Mouse (Mus musculus) midbrain, postnatal 0 days (tissue): ENCODE results near the gene Cdh23. TPM values are rescaled to one million over a fixed set of nuclear protein-coding genes. Genes with fewer than 3 reads are reported as not detected.
A peak's percentile ranks its signal among the peaks of the same experiment; 100 is the strongest.

ENCODE experiments used
- ATAC-seq: fragments of 200-750 bp; cut with Nextera tagmentation; 2 replicates; pipeline ENCODE4 v1.8.0; 2017; ENCODE audit warnings: moderate number of reproducible peaks, mild to moderate bottlenecking, moderate TSS enrichment, moderate library complexity; ENCODE audit not compliant: low FRiP score
- DNase-seq: peaks from one replicate; pipeline ENCODE4 v3.0.0-alpha.2; 2015; ENCODE audit warnings: low spot score
- H3K27ac ChIP-seq: fragments of 300-500 bp; sonication (generic); 2 replicates; pipeline ENCODE4 v1.5.1; 2014; ENCODE audit warnings: low read depth, mild to moderate bottlenecking, low read length, mixed read lengths
- H3K27me3 ChIP-seq: fragments of 300-500 bp; sonication (generic); 2 replicates; pipeline ENCODE4 v1.6.1; 2014; ENCODE audit warnings: low read length, control low read depth, mixed read lengths; ENCODE audit not compliant: insufficient read depth
- H3K36me3 ChIP-seq: fragments of 300-500 bp; sonication (generic); 2 replicates; pipeline ENCODE4 v1.6.1; 2014; ENCODE audit warnings: low read length, control low read depth, mixed read lengths; ENCODE audit not compliant: insufficient read depth
- H3K4me1 ChIP-seq: fragments of 300-500 bp; sonication (generic); 2 replicates; pipeline ENCODE4 v1.6.1; 2014; ENCODE audit warnings: mild to moderate bottlenecking, control low read depth, antibody characterized with exemption, low read length, mixed read lengths; ENCODE audit not compliant: insufficient read depth
- H3K4me2 ChIP-seq: fragments of 300-500 bp; sonication (generic); 2 replicates; pipeline ENCODE4 v1.6.1; 2014; ENCODE audit warnings: low read depth, mild to moderate bottlenecking, low read length, mixed read lengths; ENCODE audit not compliant: poor library complexity, severe bottlenecking
- H3K4me3 ChIP-seq: fragments of 300-500 bp; sonication (generic); 2 replicates; pipeline ENCODE4 v1.5.1; 2014; ENCODE audit warnings: low read depth, mild to moderate bottlenecking, low read length, moderate library complexity
- H3K9ac ChIP-seq: fragments of 300-500 bp; sonication (generic); replicated peaks from 2 replicates; pipeline ENCODE4 v1.6.1; 2014; ENCODE audit warnings: mild to moderate bottlenecking, low read length, moderate library complexity, mixed read lengths; ENCODE audit not compliant: poor library complexity, severe bottlenecking
- H3K9me3 ChIP-seq: fragments of 300-500 bp; sonication (generic); 2 replicates; pipeline ENCODE4 v1.6.1; 2016; ENCODE audit warnings: low read length, control low read depth
- CTCF ChIP-seq: IDR thresholded peaks from 2 replicates; pipeline ENCODE4 v1.5.1; 2016; ENCODE audit warnings: antibody characterized with exemption, mild to moderate bottlenecking
- WGBS: fragments of 180-500 bp; shearing (Covaris S2); extraction: QIAGEN DNeasy Blood & Tissue Kit; methylation state at CpG from one replicate; pipeline ENCODE4 v1.1.7; 2014; 5-methylcytosine and 5-hydroxymethylcytosine counted together
- polyA plus RNA-seq: library from polyadenylated mRNA; unstranded; fragments of >200 nt; fragmentation: Nextera tagmentation; extraction: Ambion mirVana; gene quantifications from 2 replicates; pipeline ENCODE4 v1.2.1, GENCODE M21; 2015
- total RNA-seq: library from RNA; depleted of rRNA; stranded (reverse); fragments of >200 nt; gene quantifications from 2 replicates; pipeline ENCODE4 v1.2.3, GENCODE M21; 2014

The Cdh23 gene
- total and polyA plus RNA-seq, 2 experiments from 2014 or later, result 4.8 to 20.8 TPM

GRCm38 (mm10) chr10:60430591-60430990, 265.7 kb downstream of the Cdh23 start:
- Histone ChIP-seq H3K36me3 (no peaks in the 10 kb centered on the region), H3K4me2 (no peak overlapping the region), H3K27ac (no peak overlapping the region), H3K4me3 (no peak overlapping the region), H3K9me3 (no peaks in the 10 kb centered on the region), H3K27me3 (0 out of 2 replicates have a peak, but pooled peaks cover 2% of the 10 kb centered on the region), H3K9ac (no peak overlapping the region), H3K4me1 (no peaks in the 10 kb centered on the region)
- DNase-seq (peak; percentile 8), ATAC-seq (no peak)
- 21% methylated on average over 6 of the region's 6 CpGs for WGBS
- no peak for TF ChIP-seq CTCF

DNA sequence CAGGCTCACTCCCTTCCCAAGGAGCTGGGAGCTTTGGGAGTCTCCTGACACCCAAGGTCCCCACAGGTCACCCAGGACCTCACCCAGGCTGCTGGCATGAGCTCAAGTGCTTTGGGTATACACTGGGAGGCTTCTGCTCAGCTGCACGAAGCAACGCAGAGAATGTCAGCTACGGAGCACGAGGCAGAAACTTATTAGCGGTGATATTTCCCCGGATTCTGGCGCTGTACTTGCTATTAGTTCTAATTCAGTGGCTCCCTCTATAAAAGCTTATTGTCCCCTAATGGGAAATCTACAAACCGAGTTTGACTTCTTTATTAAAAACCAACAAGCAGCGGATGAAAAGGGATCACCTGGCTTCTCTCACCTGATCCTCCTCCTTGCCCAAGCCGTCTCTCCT, 266.3 kb downstream of the Cdh23 start:
- no peak for ATAC-seq
- 28% methylated on average over 10 of the region's 10 CpGs for WGBS
- DNase-seq, result peak; percentile 46

DNA sequence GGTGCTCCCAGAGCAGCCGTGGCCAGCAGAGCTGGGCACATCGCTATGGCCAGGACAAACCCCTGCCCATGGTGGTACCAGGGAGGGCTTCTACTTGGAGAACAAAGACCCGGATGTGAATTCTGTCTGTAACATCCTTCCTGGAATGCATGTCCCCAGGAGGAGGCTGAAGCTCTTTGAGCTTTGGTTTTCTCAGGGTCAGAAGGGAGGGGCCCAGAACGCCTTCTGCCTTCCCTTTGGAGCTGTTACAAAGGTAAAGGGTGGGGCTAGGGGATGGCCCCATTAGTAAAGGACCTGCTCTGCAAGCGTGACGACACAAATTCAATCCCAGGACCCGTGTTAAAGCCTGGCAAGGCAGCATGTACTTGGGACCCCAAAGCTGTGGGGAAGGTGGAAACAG, 273.5 kb downstream of the Cdh23 start:
- no peaks in the 10 kb centered on the region for H3K36me3 ChIP-seq
- H3K4me2 ChIP-seq, result no peak overlapping the region
- TF ChIP-seq CTCF, result no peak
- no peaks in the 10 kb centered on the region for H3K4me1 ChIP-seq
- 63% methylated on average over 7 of the region's 7 CpGs for WGBS
- H3K4me3 ChIP-seq, result no peak overlapping the region
- ATAC-seq (no peak), DNase-seq (no peak)
- no peaks in the 10 kb centered on the region for H3K27me3 ChIP-seq
- H3K27ac ChIP-seq, result no peak overlapping the region
- H3K9ac ChIP-seq, result no peak overlapping the region
- no peaks in the 10 kb centered on the region for H3K9me3 ChIP-seq

More for the DNA sequence above, 266.3 kb downstream of the Cdh23 start:
- Histone ChIP-seq H3K9me3 (no peaks in the 10 kb centered on the region), H3K36me3 (no peaks in the 10 kb centered on the region), H3K9ac (no peak overlapping the region), H3K4me3 (no peak overlapping the region), H3K4me2 (no peak overlapping the region), H3K27me3 (0 out of 2 replicates have a peak, but pooled peaks cover 2% of the 10 kb centered on the region), H3K4me1 (no peaks in the 10 kb centered on the region), H3K27ac (no peak overlapping the region)
- no peak for TF ChIP-seq CTCF

DNA sequence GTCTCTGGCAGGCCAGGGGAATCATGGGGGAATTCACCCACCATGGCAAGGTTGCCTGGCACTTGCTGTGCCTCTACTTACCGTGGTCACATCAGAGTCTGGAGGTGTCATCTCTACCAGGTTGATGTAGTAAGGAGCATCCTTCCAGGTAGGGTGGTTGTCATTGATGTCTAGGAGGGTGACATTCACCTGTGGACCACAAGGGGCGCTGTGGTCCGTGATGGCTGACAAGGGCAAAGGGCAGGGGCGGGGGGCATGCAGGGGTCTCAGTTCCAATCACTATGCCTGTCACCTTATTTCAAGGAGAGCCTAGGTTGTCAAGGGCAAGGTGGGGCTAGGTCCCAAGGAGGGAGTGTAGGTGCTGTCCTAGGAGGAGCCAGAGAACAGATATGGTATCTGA, 276.7 kb downstream of the Cdh23 start:
- DNase-seq, result no peak
- WGBS, result 30% methylated on average over 4 of the region's 4 CpGs

GRCm38 (mm10) chr10:60418137-60418536, 278.2 kb downstream of the Cdh23 start:
- 10% methylated on average over 3 of the region's 3 CpGs for WGBS
- H3K9ac ChIP-seq, result no peak overlapping the region

More for the DNA sequence above, 276.7 kb downstream of the Cdh23 start:
- no peak overlapping the region for H3K4me3 ChIP-seq
- H3K9ac ChIP-seq, result no peak overlapping the region
- H3K36me3 ChIP-seq, result no peaks in the 10 kb centered on the region
- H3K9me3 ChIP-seq, result no peaks in the 10 kb centered on the region
- H3K4me2 ChIP-seq, result no peak overlapping the region
- peak; percentile 75 for TF ChIP-seq CTCF
- no peak for ATAC-seq
- H3K27me3 ChIP-seq, result no peaks in the 10 kb centered on the region
- H3K4me1 ChIP-seq, result no peaks in the 10 kb centered on the region
- H3K27ac ChIP-seq, result no peak overlapping the region

GRCm38 (mm10) chr10:60417041-60417440, 279.2 kb downstream of the Cdh23 start:
- H3K27ac ChIP-seq, result no peak overlapping the region
- H3K27me3 ChIP-seq, result no peaks in the 10 kb centered on the region
- no peaks in the 10 kb centered on the region for H3K9me3 ChIP-seq
- H3K9ac ChIP-seq, result no peak overlapping the region
- H3K36me3 ChIP-seq, result no peaks in the 10 kb centered on the region
- no peaks in the 10 kb centered on the region for H3K4me1 ChIP-seq
- ATAC-seq (no peak), DNase-seq (no peak)
- H3K4me2 ChIP-seq, result no peak overlapping the region
- no peak for TF ChIP-seq CTCF
- no peak overlapping the region for H3K4me3 ChIP-seq
- 93% methylated on average over 2 of the region's 2 CpGs for whole genome bisulfite sequencing

More at GRCm38 (mm10) chr10:60418137-60418536, 278.2 kb downstream of the Cdh23 start:
- Histone ChIP-seq H3K4me2 (no peak overlapping the region), H3K36me3 (no peaks in the 10 kb centered on the region), H3K4me1 (no peaks in the 10 kb centered on the region), H3K27ac (no peak overlapping the region), H3K4me3 (no peak overlapping the region), H3K27me3 (no peaks in the 10 kb centered on the region), H3K9me3 (no peaks in the 10 kb centered on the region)
- ATAC-seq, result peak; percentile 26
- DNase-seq, result peak; percentile 74
- peak; percentile 89 for TF ChIP-seq CTCF
